Mouse (Mus musculus): ENCODE data around the gene C1qtnf3.

DNA sequence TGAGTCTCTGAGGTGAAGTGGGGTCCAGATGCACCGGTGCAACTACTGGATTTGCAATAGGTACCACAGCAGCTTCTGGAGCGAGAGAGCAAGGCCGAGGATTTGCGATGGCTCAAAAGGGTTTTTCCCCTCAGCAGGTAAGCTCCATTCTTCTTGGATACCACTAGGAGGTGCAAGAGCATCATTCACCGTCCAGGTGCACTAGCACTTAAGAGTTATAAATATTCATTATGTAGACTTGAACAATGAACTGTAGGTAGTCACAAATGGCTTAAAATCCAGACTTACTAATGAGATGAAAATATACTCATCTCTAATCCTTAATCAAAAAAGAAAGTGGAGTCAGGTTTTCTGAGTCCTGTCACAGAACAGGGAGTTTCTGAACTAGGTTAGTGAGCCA, 56.6 kb downstream of the C1qtnf3 start:
- TF ChIP-seq CTCF (IDR thresholded peaks at IDR 0.05; ENCODE audit: borderline replicate concordance, insufficient read depth, low read depth, low read length) (no peak), POLR2A (IDR thresholded peaks at IDR 0.05; ENCODE audit: borderline replicate concordance, insufficient read depth, low read length) (no peak)

Measured in cerebellum, adult 2 months (tissue).